Mouse (Mus musculus): ENCODE data around the gene Ift122. TPM values are rescaled to one million over a fixed set of nuclear protein-coding genes. Genes with fewer than 3 reads are reported as not detected.

The Ift122 gene
- total RNA-seq, 2 experiments from 2014 or later, result 31.6 to 35.1 TPM

- intact Hi-C loops (cut with DNase I), result no loop called here
- DNase-seq (ENCODE audit: low spot score in 2 of 2), result no peak
These were observed 118.2 kb downstream of the Ift122 start for GRCm38 (mm10) chr6:115971273-115972060.

- intact Hi-C loops (cut with DNase I), result no loop called here
- DNase-seq (ENCODE audit: low spot score in 2 of 2), result no peak
These were observed 119.0 kb downstream of the Ift122 start for GRCm38 (mm10) chr6:115972083-115972764.

GRCm38 (mm10) chr6:115973139-115973875 lies 120.0 kb downstream of the Ift122 start:
- intact Hi-C loops (cut with DNase I), result no loop called here

GRCm38 (mm10) chr6:115973881-115974662 lies 120.8 kb downstream of the Ift122 start:
- intact Hi-C loops (cut with DNase I), result no loop called here
- peak in 1 of 2 experiments; percentile 58 for DNase-seq (ENCODE audit: low spot score in 2 of 2)

More at GRCm38 (mm10) chr6:115973139-115973875, 120.0 kb downstream of the Ift122 start:
- DNase-seq (ENCODE audit: low spot score in 2 of 2), result no peak

- no peak for DNase-seq (ENCODE audit: low spot score in 2 of 2)
- intact Hi-C loops (cut with DNase I), result no loop called here
These were observed 122.3 kb downstream of the Ift122 start for GRCm38 (mm10) chr6:115975606-115976005.

Other genes with a start within 250 kb of the Ift122 start
- gene Raf1, start 176.8 kb upstream of the Ift122 start, total RNA-seq (2021), result 100 to 1,000 TPM; 101 to 109 TPM
- gene Tmem40, start 91.1 kb upstream of the Ift122 start, total RNA-seq (2021), result 1 to 10 TPM; 2.1 TPM
- gene Cand2, start 78.9 kb upstream of the Ift122 start, total RNA-seq (2021), result 1 to 10 TPM; 2.0 to 2.6 TPM
- gene Rpl32, start 44.7 kb upstream of the Ift122 start, total RNA-seq (2021), result 100 to 1,000 TPM; 508 TPM
- 1 to 10 TPM; 3.4 to 4.8 TPM for gene Efcab12, start 15.1 kb upstream of the Ift122 start, total RNA-seq (2021)
- gene Mbd4, start 99 bp upstream of the Ift122 start, total RNA-seq (2021), result 1 to 10 TPM; 7.4 to 8.1 TPM
- gene Rho, start 78.3 kb downstream of the Ift122 start, total RNA-seq (2021), result under 1 TPM; 0.25 to 0.64 TPM
- not detected for gene H1foo, start 91.5 kb downstream of the Ift122 start, total RNA-seq (2021)
- 100 to 1,000 TPM; 156 to 174 TPM for gene Plxnd1, start 141.5 kb downstream of the Ift122 start, total RNA-seq (2021)

All from left cerebral cortex, postnatal 14 days (tissue).